Mouse (Mus musculus): ENCODE measurements around the gene Nckap1. TPM values are rescaled to one million over a fixed set of nuclear protein-coding genes. Genes with fewer than 3 reads are reported as not detected.

Gene Nckap1
- polyA plus RNA-seq (2012; rRNA removed), result 11.3 and 15.2 TPM in 2 replicates

DNA sequence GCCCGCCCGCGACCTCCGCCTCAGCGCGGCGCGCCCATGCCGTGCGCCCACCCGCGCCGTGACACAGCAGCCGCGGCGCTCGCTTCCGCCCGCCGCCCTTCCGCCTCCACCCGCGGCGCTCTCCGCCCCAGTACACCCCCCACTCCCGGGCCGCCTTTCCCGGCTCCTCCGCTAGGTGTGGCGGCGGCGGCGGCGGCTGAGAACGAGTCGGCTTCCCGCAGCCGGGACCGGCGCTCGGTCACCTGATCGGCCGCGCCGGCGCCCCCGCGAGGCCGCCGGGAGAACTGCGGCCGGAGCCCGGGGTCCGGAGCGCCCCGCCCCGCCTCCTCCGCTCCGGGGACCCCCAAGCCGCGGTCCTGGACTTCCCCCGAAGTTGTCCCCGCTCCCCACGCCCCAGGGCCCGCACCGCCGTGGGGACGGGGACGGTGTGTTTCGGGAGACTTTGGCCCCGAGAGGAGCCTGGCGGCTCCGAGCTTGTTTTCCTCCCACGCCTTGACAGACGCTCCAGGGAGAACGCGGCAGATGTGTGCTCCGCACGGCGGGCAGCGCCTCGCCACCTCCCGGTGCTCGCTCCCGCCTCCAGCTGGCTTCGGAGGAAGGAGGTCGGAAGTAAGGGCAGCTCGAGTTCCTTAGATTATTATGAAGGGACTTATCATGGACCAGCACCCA, at the start of gene Nckap1:
Gene Nckap1, minus strand, starts transcription at position 338 of the 669 bp plus-strand sequence.
- Histone ChIP-seq H3K4me3 (ENCODE audit: control insufficient read depth, low read depth, low read length) (peak within 1 kb of the TSS; percentile 97), H3K27ac (ENCODE audit: control insufficient read depth, insufficient read depth, low read depth, low read length) (peak within 1 kb of the TSS; percentile 92), H3K36me3 (ENCODE audit: control insufficient read depth, insufficient read depth, low read length) (no peaks in the 10 kb centered on the region), H3K27me3 (ENCODE audit: control insufficient read depth, insufficient read depth, low read length) (no peaks in the 10 kb centered on the region), H3K4me1 (ENCODE audit: control insufficient read depth, insufficient read depth, low read length) (no peaks in the 10 kb centered on the region)
- TF ChIP-seq POLR2A (IDR thresholded peaks at IDR 0.05; ENCODE audit: control insufficient read depth, low read depth, low read length) (peak; percentile 5), CTCF (IDR thresholded peaks at IDR 0.05; ENCODE audit: control insufficient read depth, insufficient read depth, insufficient replicate concordance, low read depth, low read length) (peak; percentile 28)

DNA sequence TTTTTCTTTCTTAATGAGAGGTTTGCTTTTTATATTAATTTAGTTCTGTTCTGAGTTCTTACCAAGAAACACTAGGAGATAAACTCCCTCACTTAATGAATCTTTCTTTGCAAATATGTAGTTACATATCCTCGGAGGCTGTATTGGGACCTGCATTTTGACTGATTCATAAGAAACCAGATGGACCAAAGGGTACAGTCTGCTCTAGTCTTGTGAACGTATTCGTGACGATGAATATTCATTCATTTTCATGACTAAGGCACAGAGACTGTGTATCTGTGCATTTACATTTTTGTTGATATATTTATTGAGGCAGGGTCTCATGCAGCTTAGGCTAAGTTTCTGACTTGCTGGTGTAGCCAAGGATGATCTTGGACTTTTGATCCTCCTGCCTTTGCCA, 43.3 kb upstream of the Nckap1 start:
- Histone ChIP-seq H3K27ac (ENCODE audit: control insufficient read depth, insufficient read depth, low read depth, low read length) (no peak overlapping the region), H3K4me3 (ENCODE audit: control insufficient read depth, low read depth, low read length) (no peak overlapping the region), H3K36me3 (ENCODE audit: control insufficient read depth, insufficient read depth, low read length) (no peaks in the 10 kb centered on the region), H3K27me3 (ENCODE audit: control insufficient read depth, insufficient read depth, low read length) (no peaks in the 10 kb centered on the region), H3K4me1 (ENCODE audit: control insufficient read depth, insufficient read depth, low read length) (no peaks in the 10 kb centered on the region)
- no peak for TF ChIP-seq POLR2A (IDR thresholded peaks at IDR 0.05; ENCODE audit: control insufficient read depth, low read depth, low read length)
- TF ChIP-seq CTCF (IDR thresholded peaks at IDR 0.05; ENCODE audit: control insufficient read depth, insufficient read depth, insufficient replicate concordance, low read depth, low read length), result no peak

DNA sequence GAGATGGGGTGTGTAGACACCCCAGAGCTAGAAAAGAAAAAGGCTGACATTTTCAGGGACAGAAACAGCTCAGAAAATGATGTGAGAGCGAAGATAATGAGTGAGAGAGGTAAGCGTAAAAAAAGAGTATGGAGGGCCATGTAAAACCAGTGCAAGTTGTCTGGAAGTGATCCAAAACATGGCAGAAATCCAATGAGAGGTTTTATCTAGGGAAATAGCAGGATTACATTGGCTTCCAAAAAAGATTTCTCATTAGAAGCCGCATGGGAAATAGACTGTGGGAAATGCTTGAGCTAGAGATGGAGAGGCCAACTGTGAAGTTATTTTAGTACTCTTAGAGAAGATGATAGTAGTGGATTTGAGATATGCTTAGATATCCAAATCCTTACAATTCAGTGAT, 40.7 kb upstream of the Nckap1 start:
- no peak overlapping the region for H3K27ac ChIP-seq (ENCODE audit: control insufficient read depth, insufficient read depth, low read depth, low read length)
- TF ChIP-seq POLR2A (IDR thresholded peaks at IDR 0.05; ENCODE audit: control insufficient read depth, low read depth, low read length) (no peak), CTCF (IDR thresholded peaks at IDR 0.05; ENCODE audit: control insufficient read depth, insufficient read depth, insufficient replicate concordance, low read depth, low read length) (no peak)
- H3K4me1 ChIP-seq (ENCODE audit: control insufficient read depth, insufficient read depth, low read length), result peaks cover 3% of the 10 kb centered on the region
- no peaks in the 10 kb centered on the region for H3K27me3 ChIP-seq (ENCODE audit: control insufficient read depth, insufficient read depth, low read length)
- no peak overlapping the region for H3K4me3 ChIP-seq (ENCODE audit: control insufficient read depth, low read depth, low read length)
- H3K36me3 ChIP-seq (ENCODE audit: control insufficient read depth, insufficient read depth, low read length), result no peaks in the 10 kb centered on the region

DNA sequence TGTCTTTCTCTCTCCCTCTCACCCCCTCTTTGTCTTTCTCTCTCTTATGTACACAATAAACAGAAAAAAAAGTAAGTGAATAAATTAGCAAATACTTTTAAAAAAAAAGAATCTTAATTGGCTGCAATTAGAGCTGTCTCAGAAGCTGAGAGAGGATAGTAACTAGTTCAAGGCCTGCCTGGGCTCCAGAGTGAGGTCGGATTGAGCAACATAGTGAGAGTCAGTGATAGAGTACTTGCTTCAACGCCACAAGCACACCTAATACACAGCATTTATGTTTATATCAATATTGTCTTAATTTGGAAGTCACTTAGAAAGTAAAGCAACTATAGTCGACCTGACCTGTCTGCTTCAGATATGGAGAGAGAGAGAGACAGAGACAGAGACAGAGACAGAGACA, 37.8 kb upstream of the Nckap1 start:
- Histone ChIP-seq H3K36me3 (ENCODE audit: control insufficient read depth, insufficient read depth, low read length) (no peaks in the 10 kb centered on the region), H3K4me1 (ENCODE audit: control insufficient read depth, insufficient read depth, low read length) (peaks cover 3% of the 10 kb centered on the region), H3K4me3 (ENCODE audit: control insufficient read depth, low read depth, low read length) (no peak overlapping the region), H3K27ac (ENCODE audit: control insufficient read depth, insufficient read depth, low read depth, low read length) (no peak overlapping the region), H3K27me3 (ENCODE audit: control insufficient read depth, insufficient read depth, low read length) (no peaks in the 10 kb centered on the region)
- no peak for TF ChIP-seq CTCF (IDR thresholded peaks at IDR 0.05; ENCODE audit: control insufficient read depth, insufficient read depth, insufficient replicate concordance, low read depth, low read length)
- no peak for TF ChIP-seq POLR2A (IDR thresholded peaks at IDR 0.05; ENCODE audit: control insufficient read depth, low read depth, low read length)

DNA sequence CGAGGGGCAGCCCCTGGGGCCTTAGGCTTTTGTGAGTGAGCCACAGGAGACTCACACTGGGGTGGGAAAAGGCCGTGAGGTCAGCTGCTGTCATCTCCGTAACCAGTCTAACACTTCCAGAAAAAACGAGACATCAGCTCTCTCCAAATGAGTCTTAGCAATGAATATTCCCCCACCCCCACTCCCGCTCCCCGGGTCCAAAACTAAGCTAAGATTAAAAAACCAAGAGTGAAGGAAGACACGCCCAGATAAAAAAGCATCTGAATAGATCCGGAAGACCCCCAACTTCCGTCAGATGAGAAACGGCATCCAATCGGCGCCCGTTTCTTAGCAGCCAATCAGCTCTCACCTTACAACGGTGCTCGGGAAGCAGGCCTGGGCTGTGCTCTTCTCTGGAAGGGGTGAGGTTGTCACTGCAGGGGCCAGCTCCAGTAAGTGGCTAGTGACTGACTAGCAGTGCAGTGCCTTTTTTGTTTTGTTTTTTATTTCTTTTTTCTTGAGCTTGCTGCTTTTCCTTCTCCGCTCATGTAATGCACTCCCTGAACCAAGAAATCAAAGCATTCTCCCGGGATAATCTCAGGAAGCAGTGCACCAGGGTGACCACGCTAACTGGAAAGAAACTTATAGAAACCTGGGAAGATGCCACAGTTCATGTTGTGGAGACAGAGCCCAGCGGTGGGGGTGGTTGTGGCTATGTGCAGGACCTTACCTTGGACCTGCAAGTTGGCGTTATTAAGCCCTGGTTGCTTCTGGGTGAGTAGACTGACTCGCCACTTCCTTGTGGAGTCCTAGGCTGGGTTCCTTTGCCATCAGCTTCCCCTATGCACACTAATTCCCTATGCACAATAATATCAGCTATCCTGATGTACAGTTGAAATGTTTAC, 35.9 kb upstream of the Nckap1 start, which contains the start of the genes Dusp19 and Nup35:
Gene Dusp19, plus strand, starts transcription at position 192 of the 884 bp plus-strand sequence.
Gene Nup35, plus strand, starts transcription at position 383 of the 884 bp plus-strand sequence.
- H3K4me1 ChIP-seq (ENCODE audit: control insufficient read depth, insufficient read depth, low read length), result peaks cover 3% of the 10 kb centered on the region
- H3K36me3 ChIP-seq (ENCODE audit: control insufficient read depth, insufficient read depth, low read length), result no peaks in the 10 kb centered on the region
- peak within 1 kb of the TSS; percentile 86 for H3K4me3 ChIP-seq (ENCODE audit: control insufficient read depth, low read depth, low read length)
- TF ChIP-seq CTCF (IDR thresholded peaks at IDR 0.05; ENCODE audit: control insufficient read depth, insufficient read depth, insufficient replicate concordance, low read depth, low read length), result no peak
- TF ChIP-seq POLR2A (IDR thresholded peaks at IDR 0.05; ENCODE audit: control insufficient read depth, low read depth, low read length), result peak; percentile 85
- H3K27me3 ChIP-seq (ENCODE audit: control insufficient read depth, insufficient read depth, low read length), result no peaks in the 10 kb centered on the region
- H3K27ac ChIP-seq (ENCODE audit: control insufficient read depth, insufficient read depth, low read depth, low read length), result peak within 1 kb of the TSS; percentile 93

DNA sequence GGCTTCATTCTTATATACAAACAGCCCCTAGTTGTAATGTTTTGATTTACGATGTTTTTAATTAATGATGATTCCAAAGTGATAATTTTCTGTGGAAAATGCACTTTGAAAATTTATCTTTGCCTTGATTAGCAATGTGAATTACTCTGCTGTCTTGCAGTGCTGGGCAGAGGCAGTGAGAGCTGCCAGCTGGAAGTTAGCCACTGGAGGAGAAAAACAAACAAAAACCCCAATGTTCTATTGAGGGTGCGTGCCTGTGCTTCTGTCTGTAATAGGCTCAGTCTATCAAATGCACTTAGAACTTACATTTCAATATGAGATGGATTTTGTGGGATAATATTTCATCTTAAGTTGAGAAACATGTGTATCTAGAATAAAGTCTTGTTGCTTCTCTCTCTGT, 31.6 kb upstream of the Nckap1 start:
- TF ChIP-seq CTCF (IDR thresholded peaks at IDR 0.05; ENCODE audit: control insufficient read depth, insufficient read depth, insufficient replicate concordance, low read depth, low read length), result no peak
- TF ChIP-seq POLR2A (IDR thresholded peaks at IDR 0.05; ENCODE audit: control insufficient read depth, low read depth, low read length), result no peak
- Histone ChIP-seq H3K4me1 (ENCODE audit: control insufficient read depth, insufficient read depth, low read length) (peaks cover 1% of the 10 kb centered on the region; the same call in 1 of the 2 replicates), H3K27me3 (ENCODE audit: control insufficient read depth, insufficient read depth, low read length) (no peaks in the 10 kb centered on the region), H3K36me3 (ENCODE audit: control insufficient read depth, insufficient read depth, low read length) (no peaks in the 10 kb centered on the region), H3K4me3 (ENCODE audit: control insufficient read depth, low read depth, low read length) (no peak overlapping the region), H3K27ac (ENCODE audit: control insufficient read depth, insufficient read depth, low read depth, low read length) (no peak overlapping the region)

DNA sequence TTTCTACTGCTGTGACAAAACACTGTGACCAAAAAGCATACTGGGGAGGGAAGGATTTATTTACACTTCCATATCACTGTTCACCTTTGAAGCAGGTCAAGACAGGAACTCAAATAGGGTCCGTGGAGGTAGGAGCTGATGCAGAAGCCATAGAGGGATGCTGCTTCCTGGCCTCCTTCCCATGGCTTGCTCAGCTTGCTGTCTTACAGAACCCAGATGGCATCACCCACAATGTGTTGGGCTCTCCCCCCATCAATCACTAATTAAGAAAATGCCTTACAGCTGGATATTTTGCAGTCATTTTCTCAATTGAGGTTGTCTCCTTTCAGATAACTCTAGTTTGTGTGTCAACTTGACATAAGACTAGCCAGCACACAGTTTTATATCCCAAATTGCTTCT, 31.1 kb upstream of the Nckap1 start:
- TF ChIP-seq POLR2A (IDR thresholded peaks at IDR 0.05; ENCODE audit: control insufficient read depth, low read depth, low read length), result no peak
- no peak for TF ChIP-seq CTCF (IDR thresholded peaks at IDR 0.05; ENCODE audit: control insufficient read depth, insufficient read depth, insufficient replicate concordance, low read depth, low read length)
- Histone ChIP-seq H3K27ac (ENCODE audit: control insufficient read depth, insufficient read depth, low read depth, low read length) (no peak overlapping the region), H3K36me3 (ENCODE audit: control insufficient read depth, insufficient read depth, low read length) (no peaks in the 10 kb centered on the region), H3K4me3 (ENCODE audit: control insufficient read depth, low read depth, low read length) (no peak overlapping the region), H3K27me3 (ENCODE audit: control insufficient read depth, insufficient read depth, low read length) (no peaks in the 10 kb centered on the region), H3K4me1 (ENCODE audit: control insufficient read depth, insufficient read depth, low read length) (no peaks in the 10 kb centered on the region)
